Mouse (Mus musculus) CD4-positive, CD25-positive, alpha-beta regulatory T cell, adult 9 weeks (primary cell): ENCODE results near the gene Gm13693. TPM values are rescaled to one million over a fixed set of nuclear protein-coding genes. Genes with fewer than 3 reads are reported as not detected.

Experiments used
- polyA plus RNA-seq: library from polyadenylated mRNA; unstranded; fragments of 100-300 nt; shearing (Covaris generic); gene quantifications from one replicate; pipeline ENCODE4 v1.2.1, GENCODE M21; 2017

Gm13693 gene
- polyA plus RNA-seq = not detected

GRCm38 (mm10) chr2:83961203-83961602, at the start of gene Gm13693:
Gene Gm13693, plus strand, starts transcription at chr2:83961503.

GRCm38 (mm10) chr2:83940931-83941361, 20.4 kb upstream of the Gm13693 start, which contains the start of gene Zswim2:
Gene Zswim2, minus strand, starts transcription at chr2:83941228.

GRCm38 (mm10) chr2:83955393-83955792, 5.9 kb upstream of the Gm13693 start, which contains the start of gene Gm13698:
Gene Gm13698, plus strand, starts transcription at chr2:83955693.

GRCm38 (mm10) chr2:83967013-83967412, 5.7 kb downstream of the Gm13693 start, which contains the start of gene Gm13695:
Gene Gm13695, plus strand, starts transcription at chr2:83967313.

GRCm38 (mm10) chr2:83972823-83973222, 11.5 kb downstream of the Gm13693 start, which contains the start of gene Gm13696:
Gene Gm13696, plus strand, starts transcription at chr2:83973123.

GRCm38 (mm10) chr2:83978633-83979032, 17.3 kb downstream of the Gm13693 start, which contains the start of gene Gm13694:
Gene Gm13694, plus strand, starts transcription at chr2:83978933.

GRCm38 (mm10) chr2:83984443-83984842, 23.1 kb downstream of the Gm13693 start, which contains the start of gene Gm13697:
Gene Gm13697, plus strand, starts transcription at chr2:83984743.

GRCm38 (mm10) chr2:83990253-83990652, 28.9 kb downstream of the Gm13693 start, which contains the start of gene Gm13691:
Gene Gm13691, plus strand, starts transcription at chr2:83990553.

Other genes starting within 250 kb of the Gm13693 start
- gene Itgav, start 237.1 kb upstream of the Gm13693 start, polyA plus RNA-seq = 14.3 TPM
- 0.05 TPM for gene Fam171b, start 148.9 kb upstream of the Gm13693 start, polyA plus RNA-seq
- not detected for gene Zswim2, start 20.3 kb upstream of the Gm13693 start, polyA plus RNA-seq
- not detected for gene Gm13698, start 5.8 kb upstream of the Gm13693 start, polyA plus RNA-seq
- not detected for gene Gm13695, start 5.8 kb downstream of the Gm13693 start, polyA plus RNA-seq
- gene Gm13696, start 11.6 kb downstream of the Gm13693 start, polyA plus RNA-seq = not detected
- not detected for gene Gm13694, start 17.4 kb downstream of the Gm13693 start, polyA plus RNA-seq
- not detected for gene Gm13697, start 23.2 kb downstream of the Gm13693 start, polyA plus RNA-seq
- gene Gm13691, start 29.1 kb downstream of the Gm13693 start, polyA plus RNA-seq = not detected